Mouse (Mus musculus): ENCODE results near the gene Gdpd5.

- no peak for TF ChIP-seq CTCF (IDR thresholded peaks at IDR 0.05)
- no peak for TF ChIP-seq EP300 (IDR thresholded peaks at IDR 0.05; ENCODE audit: insufficient read depth, low read depth, low read length)
Observed at GRCm38 (mm10) chr7:99441534-99442072, 60.4 kb downstream of the Gdpd5 start.
